Mouse (Mus musculus) bone marrow macrophage, adult 2 months (primary cell): ENCODE data around the gene Abca4.
"Not testable (repeated sequence)": the region's sequence is repeated elsewhere in the genome, so short reads cannot be mapped to it uniquely, and the experiment has no call there.

Experiments
- CTCF ChIP-seq: IDR thresholded peaks from 2 replicates; pipeline ENCODE4 v1.5.1; 2012; ENCODE audit warnings: low read depth, mild to moderate bottlenecking, low read length, moderate library complexity
- POLR2A ChIP-seq: IDR thresholded peaks from 2 replicates; pipeline ENCODE4 v1.6.1; 2012; ENCODE audit warnings: mild to moderate bottlenecking, low read depth, low read length, borderline replicate concordance

DNA sequence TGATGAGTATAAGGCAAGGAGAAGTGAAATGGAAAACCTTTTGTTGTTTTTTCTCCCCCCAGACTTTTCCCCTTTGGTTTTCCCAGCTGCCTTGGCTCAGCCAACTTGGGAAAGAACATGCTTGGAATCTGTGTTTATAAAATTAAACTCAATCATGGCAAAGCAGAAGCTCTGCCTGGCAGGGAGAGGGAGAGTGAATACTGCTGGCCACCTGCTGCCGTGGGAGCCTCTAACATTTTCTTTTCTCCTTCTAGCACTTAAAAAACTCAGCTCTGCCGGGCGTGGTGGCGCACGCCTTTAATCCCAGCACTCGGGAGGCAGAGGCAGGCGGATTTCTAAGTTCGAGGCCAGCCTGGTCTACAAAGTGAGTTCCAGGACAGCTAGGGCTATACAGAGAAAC is 37.4 kb downstream of the Abca4 start:
- TF ChIP-seq CTCF, POLR2A: not testable (repeated sequence)
